Mouse (Mus musculus): ENCODE results near the gene Rabgap1l.
A peak's percentile ranks its signal among the peaks of the same experiment; 100 is the strongest.

The Rabgap1l gene

DNA sequence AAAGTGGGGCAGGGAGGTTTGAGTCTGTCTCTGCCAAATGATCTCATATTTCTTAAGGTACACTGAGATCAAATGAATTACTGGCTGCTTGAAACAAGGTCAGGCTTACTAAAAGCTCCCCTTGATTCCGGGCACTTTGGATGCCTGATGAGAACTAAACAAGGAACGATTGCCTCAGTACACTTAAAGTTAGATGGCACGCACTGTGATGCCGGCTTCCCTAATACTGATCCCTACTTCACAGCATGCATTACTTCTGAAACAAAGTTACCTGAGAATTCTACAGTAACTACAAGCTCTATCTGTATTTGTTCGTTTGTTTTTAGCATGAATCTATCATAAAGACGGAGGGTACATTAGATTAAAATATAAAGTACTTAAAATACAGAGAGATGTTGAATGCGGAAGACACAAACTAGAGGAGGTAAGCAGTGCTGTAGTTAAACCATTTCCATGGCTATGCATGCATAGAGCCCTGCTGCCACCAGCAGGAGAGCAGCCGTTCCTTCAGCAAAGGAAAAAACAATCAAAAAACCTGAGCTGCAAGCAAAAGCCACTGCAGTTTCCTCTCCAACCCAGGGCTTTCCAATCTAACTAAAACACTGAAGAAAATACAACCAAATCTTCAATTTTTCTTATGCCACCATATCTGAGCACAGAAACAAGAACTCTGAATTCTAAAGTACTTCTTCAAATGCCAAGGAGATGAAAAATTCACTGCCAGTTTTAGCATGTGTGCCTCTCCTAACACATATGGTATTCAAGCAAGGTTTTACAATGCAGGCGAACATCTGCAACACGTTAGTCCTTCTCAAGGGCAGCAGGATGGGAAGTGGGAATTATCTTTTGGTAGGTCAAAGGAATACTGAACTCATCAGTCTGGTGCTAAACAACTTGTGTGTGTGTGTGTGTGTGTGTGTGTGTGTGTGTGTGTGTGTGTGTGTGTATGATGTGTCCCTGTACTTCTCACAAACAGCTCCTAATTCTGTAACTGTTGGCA is 415.4 kb downstream of the Rabgap1l start:
- peak; percentile 56 for DNase-seq (ENCODE audit: low spot score)

DNA sequence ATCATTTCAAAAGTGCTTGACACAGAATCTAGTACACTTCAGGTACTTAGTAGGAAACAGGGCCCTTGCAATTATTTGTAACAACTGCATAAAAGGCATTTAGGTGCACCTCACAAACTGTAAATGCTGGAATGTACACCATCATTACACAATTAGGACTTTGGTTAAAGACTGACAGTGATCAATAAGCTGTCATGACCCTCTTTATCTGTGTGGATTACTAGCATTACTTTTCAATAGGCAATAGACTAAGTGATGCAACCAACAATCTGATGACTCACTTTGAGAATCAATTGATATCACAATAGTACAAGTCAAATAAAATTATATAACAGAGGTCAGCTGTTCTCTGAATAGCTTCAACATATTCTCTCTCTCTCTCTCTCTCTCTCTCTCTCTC is 418.5 kb downstream of the Rabgap1l start:
- DNase-seq (ENCODE audit: low spot score): no peak

DNA sequence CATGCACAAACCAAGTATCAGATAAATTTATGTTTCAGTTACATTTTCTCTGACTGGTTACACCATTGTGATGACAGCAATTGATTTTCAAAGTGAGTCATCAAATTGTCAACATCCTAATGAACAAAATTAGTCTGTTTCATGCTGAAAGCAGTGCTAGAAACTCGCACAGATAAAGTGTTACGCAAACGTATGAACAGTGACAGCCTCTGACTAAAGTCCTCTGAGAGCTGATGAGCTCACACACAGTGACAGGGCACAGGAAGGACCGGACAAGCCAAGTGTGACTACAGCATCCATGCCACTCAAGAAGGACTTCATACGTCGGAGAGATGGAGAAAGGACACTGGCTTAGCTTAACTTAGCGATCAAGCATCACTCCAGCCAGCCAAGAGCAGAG is 419.7 kb downstream of the Rabgap1l start:
- no peak for DNase-seq (ENCODE audit: low spot score)

DNA sequence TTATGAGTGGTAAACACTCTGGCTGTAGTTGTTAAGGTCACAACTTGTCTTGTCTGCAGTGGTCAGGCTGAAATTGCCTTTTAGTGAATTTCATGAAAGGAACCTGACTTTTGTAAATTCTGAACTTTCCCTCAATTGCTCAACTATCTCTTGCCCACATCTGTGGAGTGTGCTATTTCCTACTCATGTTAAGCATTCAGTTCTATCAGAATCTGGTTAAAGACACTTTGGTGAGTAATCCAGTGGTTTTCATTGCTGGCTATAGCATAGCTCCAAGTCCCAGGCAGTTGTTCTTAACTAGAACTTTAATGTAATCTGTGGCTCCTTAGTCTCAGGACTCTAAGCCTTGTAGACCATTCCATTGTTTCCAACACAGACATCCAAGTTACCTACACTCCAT is 421.3 kb downstream of the Rabgap1l start:
- DNase-seq (ENCODE audit: low spot score): no peak

GRCm38 (mm10) chr1:160370552-160370951 is 422.5 kb downstream of the Rabgap1l start:
- no peak for DNase-seq (ENCODE audit: low spot score)

GRCm38 (mm10) chr1:160366615-160367014 is 426.4 kb downstream of the Rabgap1l start:
- no peak for DNase-seq (ENCODE audit: low spot score)

GRCm38 (mm10) chr1:160357268-160357667 is 435.7 kb downstream of the Rabgap1l start:
- DNase-seq (ENCODE audit: low spot score): no peak

DNA sequence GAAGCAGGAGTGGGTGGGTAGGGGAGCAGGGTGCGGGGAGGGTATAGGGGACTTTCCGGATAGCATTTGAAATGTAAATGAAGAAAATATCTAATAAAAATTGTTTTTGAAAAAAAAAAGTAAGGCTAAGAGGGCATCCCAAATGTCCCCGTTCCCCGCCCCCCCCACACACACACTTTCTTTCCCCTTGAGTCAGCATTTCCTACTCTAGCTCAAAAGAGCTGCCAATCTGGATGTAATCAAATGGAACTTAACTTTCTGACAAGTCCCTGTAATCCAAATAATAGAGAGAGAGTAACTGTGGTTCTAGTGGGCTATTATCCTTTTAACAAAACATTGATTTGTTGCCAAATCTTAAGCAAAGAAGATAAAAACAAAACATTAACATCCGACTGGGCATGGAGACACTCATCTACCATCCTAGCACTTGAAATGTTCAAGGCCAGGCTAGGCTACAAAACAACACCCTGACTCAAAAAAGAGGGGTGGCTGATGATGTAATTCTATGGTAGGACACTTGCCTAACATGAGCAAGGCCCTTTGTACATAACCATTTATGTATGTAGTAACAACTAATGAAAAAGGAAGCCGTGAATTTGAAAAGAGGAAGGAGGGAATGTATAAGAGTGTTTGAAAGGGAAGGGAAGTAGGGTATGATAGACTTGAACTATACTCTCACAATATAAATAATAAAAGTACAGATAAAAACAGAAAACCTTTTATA is 439.1 kb downstream of the Rabgap1l start:
- DNase-seq (ENCODE audit: low spot score): no peak

DNA sequence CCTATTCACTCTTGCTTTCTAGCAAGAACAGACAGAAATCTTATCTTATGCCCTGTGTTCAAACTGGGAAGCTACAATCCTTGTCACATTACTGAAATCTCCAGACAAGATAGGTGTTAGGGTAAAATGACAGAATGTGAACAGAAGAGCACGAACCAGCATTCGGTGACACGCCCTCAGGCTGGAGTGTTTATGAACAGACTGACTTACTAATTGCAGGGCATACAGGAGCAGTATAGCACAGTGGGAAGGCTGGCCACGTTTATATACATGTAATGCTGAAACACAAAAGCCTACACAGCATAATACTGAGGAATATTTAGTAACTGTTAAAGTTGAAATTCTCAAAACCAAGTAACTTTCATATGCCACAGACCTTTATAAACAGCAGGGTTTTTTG is 440.7 kb downstream of the Rabgap1l start:
- DNase-seq (ENCODE audit: low spot score): no peak

DNA sequence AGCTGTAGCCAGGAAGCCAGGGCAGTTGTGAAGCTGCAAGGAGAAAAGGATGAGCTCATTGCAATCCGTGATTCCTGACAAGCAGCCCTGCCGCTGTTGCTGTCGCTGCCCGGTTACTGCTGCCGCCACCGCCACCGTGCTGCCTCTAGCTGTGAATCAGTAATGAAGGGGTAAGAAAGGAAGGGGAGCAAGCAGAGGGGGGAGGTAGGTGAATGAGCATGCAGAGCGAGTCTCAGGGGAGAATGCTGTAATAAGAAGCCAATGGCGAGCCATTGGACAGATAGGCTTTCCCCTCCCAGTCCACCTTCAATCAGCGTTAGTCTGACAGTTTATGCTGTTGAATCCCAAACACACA is 441.2 kb downstream of the Rabgap1l start:
- peak; percentile 79 for DNase-seq (ENCODE audit: low spot score)

- peak; percentile 5 for DNase-seq (ENCODE audit: low spot score)
Observed at GRCm38 (mm10) chr1:160351146-160351879, 441.7 kb downstream of the Rabgap1l start.

DNA sequence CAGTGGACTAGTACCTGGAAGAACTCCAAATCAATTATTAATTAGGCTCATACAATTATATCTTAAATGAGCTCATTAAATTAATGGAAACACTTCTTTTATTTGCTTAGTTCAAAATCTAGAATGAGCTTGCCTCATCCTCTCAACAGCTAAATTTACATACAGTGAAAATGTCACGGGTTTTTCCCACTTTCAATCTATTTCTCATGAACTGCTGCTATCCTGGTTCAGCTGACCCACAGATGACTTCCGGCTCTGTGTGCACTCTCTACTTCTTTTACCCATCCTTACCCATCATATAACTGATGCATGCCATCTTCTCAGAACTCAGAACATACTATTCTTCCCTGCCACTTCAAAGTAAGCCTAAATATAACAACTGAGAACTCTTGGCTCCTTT is 452.4 kb downstream of the Rabgap1l start:
- no peak for DNase-seq (ENCODE audit: low spot score)

DNA sequence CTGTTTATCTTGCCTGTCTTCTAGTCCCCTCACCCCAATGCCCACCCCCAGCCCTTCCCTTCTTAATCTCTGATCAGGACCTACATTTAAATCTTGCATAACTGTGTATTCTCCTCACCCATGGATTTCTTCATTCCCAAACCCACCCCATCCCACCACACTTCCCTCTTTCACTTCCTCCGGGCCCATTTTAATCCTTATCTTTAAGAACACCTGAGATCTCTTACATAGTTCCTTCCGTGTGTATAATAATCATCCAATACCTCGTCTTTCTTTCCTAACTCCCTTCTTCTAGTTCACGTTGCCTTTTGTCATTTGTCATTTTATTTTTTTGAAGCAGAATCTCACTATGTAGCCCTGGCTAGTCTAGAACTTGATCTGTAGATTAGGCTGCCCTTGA is 453.6 kb downstream of the Rabgap1l start:
- no peak for DNase-seq (ENCODE audit: low spot score)

- DNase-seq (ENCODE audit: low spot score): no peak
Observed at GRCm38 (mm10) chr1:160334791-160335190, 458.2 kb downstream of the Rabgap1l start.

DNA sequence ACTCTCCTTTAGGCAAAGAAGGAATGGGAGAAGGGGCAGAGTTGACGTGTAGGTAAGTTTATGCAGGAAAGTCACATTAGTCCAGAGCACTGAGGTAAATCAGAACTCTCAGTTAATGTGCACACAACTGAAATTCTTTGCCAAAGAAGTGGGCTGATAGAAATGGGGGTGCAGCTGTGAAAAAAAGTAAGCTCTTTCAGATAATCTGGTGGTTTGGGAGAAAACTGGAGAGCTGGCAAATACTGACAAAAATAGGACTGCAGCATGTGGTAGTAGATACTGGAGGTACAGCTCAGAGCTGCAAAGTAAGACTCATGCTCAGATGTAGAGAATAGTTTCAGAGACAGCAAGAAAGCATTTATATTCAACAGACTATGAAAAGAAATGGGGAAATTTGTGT is 462.2 kb downstream of the Rabgap1l start:
- DNase-seq (ENCODE audit: low spot score): no peak

DNA sequence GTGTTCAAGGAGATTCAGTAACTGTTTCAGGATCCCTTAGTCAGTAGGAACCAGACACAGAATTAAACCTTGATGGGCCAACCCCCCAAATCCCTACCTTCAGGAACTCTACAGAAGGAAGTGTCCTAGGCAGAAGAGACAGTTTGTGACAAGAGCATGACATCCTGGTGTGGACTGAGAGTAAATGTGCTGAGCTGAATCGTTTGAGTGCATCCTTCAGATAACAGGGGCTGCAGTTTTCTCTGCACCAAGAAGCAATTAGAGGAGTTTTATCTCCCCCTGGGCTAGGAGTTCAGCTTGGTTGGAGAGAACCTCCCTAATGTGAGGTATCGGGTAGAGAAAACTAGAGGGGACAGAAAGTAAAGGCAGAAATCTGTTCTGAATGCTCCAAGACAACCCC is 462.8 kb downstream of the Rabgap1l start:
- no peak for DNase-seq (ENCODE audit: low spot score)

DNA sequence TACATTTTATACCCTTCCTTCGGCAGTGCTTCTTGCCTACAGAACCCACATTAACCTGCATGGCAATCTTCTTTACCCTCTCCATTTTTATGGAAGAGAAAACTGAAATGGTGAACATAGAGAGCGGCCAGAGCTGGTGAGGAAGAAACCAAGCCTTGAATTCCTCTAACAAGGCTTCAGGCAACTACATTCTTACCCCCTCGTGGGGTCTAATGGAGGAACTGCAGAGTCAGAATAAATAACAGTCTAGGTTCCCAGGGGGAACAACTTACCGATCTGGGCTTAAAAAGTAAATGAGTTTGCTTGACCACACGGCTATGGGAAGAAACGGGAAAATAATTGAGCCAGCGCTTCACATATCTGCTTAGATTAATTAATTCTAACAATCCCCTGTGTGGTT is 463.2 kb downstream of the Rabgap1l start:
- no peak for DNase-seq (ENCODE audit: low spot score)

GRCm38 (mm10) chr1:160327531-160327930 is 465.5 kb downstream of the Rabgap1l start:
- DNase-seq (ENCODE audit: low spot score): no peak

DNA sequence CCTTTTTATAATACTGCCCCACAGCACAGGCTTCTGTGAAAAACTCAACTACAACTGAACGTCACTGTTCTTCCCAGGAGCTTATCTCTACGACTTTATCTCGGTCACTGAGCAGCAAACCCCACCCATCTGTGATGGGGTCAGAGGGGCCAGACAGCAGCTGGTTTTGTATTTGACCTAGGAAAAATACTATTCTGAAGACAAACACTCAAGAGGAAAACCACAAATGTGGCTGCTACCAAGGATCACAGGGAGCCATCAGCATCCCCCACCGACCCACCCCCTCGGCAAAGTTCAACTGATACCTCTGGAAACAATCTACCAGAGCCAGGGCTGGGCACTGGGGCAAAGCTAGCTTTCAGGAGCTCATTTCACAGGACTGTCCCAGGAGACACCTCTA is 467.5 kb downstream of the Rabgap1l start:
- DNase-seq (ENCODE audit: low spot score): no peak

DNA sequence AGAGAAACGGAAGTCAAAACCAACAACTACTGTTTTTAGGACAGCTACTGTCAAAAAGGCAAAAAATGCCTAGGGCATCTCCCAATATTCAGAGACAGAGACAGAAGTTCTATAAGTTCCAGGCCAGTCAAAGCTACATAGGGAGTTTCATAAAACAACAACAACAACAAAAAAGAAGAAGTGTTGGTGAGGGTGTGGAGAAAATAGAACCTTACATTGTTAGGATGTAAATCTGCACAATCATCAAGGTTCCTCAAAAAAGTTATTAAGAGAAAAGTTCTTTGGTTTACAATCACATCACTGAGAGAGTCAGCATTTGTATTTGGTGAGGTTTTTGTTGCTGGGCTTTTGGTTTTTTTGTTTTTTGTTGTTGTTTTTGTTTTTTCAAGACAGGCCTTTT is 472.3 kb downstream of the Rabgap1l start:
- DNase-seq (ENCODE audit: low spot score): no peak

DNA sequence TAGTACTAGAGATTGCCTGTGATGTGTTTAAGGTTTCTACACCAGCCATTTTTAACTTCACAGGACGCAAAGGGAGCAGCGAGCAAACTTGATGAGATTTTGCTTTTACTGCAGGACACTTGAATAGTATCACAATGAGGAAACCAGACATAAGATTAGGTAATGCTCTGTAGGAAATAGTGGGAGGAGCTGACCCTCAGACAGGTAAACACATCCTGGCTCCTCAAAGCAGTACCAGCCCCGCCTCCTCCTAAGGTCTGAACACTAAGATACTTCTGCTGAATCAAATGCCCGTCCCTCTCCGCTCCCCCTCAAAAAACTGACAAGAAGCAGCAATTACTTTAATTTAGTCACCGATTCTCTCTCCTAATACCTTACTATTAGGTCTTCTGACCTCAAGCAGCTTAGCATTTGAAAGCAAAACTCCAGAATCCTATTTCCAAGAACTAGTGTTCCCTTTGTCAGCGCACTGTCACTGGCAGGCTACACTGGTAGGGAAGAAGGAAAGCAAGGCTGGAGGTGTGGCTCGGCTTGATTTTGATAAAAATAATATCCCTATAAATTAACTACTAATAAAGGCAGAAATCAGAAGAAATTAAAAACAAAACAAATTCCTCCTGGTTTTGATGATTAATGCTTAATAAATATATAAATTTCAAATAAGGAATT is 474.8 kb downstream of the Rabgap1l start:
- DNase-seq (ENCODE audit: low spot score): no peak

- no peak for DNase-seq (ENCODE audit: low spot score)
Observed at GRCm38 (mm10) chr1:160316239-160316638, 476.8 kb downstream of the Rabgap1l start.
